Mouse (Mus musculus) spleen, adult 18-20 months (tissue): ENCODE results near the gene Mast4.

Experiments
- DNase-seq, 2 experiments: peaks; one replicate each; pipeline ENCODE4 v3.0.0; 2022; ENCODE audit warnings: mixed read lengths in 2 of 2

The Mast4 gene

DNA sequence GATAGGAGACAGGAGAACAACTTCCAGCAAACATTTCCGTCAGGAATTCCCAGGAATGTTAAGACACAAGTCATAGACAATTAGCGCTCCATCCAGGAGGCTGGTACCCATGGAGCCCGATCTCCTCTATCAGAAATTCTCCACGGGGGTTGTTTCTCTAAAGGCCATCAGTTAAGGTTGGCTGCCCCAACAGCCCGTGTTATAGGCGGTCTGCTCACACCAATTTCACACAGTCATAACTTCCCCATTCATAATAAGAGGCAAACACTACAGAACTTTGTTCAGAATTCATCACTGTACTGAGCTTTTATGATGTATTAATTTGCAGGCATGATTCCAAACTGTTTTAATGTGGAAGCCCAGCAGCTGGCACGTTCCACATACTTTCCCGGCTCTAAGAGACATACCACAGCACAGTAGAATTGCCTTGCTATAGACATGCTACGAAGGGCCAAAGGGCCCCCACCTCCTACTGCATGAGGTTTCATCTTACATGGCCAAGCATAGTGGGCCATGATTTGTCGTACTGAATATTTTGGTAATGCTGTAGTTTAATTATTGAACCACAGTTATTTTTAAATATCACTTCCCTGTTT lies 19.1 kb downstream of the Mast4 start:
- no peak for DNase-seq

DNA sequence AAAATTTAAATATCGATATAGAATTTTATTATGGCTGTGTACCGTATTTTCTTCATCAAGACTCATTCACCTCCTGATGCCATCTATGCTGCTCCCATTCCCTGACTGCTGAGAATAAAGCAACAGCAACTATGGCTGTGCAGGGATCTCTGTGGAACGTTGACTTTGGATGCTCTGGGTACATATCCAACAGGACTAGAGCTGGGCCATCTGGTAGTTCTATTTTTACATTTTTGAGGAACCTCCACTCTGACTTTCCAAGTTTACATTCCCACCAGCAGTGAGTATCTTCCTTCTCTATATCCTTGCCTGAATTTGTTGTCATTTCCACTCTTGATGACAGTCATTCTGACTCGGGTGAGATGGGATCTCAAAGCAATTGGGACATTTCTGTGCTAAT lies 26.0 kb downstream of the Mast4 start:
- no peak for DNase-seq

DNA sequence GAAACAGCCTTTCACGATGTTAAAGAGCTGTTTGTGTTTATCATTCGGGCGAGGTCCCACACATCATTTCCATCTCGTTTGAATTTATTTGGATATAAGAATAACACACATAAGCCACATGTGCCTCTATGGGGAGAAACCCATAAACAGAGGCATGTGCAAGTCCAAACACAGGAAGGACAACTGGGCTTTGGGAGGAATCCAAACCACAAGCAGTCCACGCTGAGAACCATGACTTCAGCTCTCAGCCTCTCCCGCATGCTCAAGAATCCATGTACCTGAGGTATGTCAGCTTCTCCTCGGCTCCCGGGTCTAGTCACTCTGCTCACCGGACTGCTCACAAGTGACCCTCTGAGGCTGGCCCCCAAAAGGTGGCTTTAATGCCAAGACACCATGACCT lies 30.5 kb downstream of the Mast4 start:
- no peak for DNase-seq

DNA sequence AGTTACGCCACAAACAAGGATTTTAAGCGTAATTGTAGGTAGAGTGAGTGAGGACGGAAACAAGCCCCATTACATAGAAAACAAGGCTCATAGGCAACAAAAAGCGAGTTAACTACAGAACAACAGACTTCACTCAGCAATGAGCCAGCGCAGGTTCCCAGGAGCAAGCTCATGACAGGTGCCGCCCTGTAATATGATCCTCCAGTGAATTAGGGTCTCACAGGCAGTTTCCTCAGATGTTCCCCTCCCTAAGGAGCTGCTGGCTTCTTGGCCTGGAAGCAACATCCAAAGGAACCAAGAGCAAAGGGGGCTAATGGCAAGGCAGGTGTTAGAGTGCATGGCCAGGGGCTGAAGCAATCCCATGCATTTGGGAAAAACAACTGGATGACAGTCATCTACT lies 31.8 kb downstream of the Mast4 start:
- no peak for DNase-seq

DNA sequence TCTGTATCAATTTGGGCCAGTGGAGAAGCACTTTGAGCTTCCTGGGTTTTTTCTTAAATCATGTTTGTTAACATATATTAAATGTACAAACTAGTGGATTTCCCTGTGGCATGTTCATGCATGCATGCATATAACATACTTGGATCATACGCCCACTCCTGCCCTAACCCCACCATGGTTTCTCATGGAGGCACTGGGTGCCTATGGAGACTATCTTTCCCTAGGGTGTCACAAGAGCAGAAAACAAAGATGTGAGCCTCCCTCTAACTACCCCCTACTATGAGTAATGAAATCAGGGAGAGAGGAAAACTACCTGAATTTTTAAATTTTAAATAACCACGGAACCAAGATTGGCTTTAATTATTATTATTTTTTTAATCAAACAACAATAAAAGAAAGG lies 32.2 kb downstream of the Mast4 start:
- DNase-seq: no peak

DNA sequence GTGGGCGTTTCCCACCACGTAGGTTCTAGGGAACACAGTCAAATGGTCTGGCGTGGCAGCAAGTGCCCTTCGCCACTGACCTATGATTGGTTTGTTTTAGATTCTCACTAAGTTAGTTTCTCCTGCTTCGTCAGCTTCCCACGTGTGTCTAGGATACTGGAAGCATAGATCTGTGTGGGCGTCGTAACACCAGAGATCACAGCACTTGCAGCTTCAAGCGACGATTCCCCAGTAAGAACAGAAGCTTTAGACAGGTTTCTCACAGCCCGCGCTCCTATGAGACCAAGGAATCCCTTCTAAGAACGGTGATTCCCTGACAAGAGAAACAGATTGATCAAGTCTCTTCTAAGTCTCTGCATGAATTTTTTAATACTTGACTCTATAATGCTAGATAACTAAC lies 39.9 kb downstream of the Mast4 start:
- DNase-seq: no peak

DNA sequence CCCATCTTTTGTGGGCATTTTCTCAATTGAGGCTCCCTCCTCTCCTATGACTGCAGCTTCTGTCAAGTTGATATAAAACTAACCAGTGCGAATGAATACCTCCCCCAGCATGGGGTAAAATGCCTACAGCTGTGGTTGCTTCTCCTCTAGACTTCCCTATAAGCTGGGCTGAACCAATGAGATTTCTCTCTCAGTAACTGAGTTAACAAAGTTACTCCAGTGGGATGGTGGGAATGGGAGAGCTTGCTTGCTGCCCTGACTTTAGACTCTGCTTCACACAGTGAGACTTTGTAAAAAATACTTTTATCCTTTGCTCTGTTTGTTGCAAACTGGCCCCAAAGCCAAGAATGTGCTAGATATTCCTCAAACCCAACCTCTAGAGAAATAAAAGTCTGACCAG lies 41.2 kb downstream of the Mast4 start:
- no peak for DNase-seq

DNA sequence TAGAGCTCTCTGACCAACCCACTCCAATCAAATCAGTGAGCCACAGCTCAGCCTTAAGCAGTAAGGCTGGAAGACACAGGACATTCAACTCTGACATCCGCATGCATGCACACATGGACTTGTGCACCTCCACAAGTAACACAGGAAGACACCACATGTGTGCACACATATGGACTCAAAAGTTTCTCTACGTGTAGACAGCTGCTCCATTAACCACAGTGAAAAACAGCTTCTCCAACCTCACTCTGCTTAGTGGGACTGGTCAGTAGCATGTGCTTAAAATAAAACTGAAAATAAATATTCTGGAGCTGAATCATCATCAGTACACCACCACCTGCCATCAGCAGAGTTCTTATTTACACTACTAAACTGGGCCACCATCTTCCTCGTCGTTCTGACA lies 43.2 kb downstream of the Mast4 start:
- no peak for DNase-seq

DNA sequence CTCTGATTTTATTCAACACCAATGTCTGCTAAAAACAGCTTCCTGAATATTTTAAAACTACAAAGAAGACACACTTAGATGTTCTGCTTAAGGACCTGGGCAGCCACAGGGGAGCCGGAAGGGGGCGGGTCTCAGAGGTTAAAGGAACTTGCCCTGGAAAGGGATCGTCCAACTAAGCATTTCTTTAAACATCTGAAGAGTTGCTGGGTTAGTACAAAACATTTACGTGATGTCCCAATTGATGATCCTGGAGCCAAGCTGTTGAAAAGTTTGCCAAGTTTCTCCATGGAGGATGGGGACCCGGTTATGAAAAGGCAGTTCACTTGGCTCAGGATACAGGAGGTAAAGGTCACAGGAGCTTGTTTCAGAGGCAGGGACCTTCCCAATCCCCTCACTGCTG lies 48.5 kb downstream of the Mast4 start:
- DNase-seq: no peak

DNA sequence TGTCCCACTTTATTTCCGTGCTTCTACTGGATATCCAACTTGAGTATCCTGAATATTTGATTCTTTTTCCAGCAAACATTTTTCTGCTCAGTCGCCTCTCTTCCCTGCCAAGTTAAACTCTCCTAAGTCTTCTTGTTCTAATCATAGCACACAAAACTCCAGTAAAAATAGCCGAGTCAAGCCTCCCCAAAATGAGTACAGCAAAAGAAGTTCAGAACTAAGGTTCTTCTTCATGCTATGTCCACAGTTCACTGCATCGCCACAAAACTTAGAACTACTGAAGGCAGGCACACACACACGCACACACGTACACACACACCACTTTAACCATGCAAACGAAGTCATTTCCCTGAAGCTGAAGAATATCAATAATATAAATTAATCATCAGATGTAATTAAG lies 49.3 kb downstream of the Mast4 start:
- no peak for DNase-seq

DNA sequence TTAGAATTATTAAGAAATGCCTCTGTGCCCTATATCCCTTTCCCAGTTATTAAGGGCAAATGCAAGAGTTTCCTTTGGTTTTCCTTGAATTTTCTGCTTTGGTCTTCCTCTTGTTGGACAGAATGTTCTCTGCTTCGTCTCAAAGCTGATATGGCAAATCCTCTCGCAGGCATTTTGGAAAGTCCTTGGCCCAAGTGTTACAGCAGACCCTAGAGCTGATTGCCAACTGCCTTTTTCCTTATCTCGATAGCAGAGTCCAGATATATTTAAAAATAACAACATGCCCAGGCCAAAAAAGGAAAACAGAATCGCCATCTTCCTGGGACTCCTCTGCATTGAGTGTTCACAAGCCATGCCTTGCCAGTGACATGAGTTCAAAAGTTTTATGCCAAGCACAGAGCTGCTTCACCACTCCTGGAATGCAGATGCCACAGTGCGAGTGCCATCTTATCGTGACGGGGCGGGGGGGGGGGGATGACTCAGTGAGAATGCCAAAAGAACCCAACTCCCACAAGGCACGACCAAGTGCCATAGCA lies 63.4 kb downstream of the Mast4 start:
- DNase-seq: no peak

DNA sequence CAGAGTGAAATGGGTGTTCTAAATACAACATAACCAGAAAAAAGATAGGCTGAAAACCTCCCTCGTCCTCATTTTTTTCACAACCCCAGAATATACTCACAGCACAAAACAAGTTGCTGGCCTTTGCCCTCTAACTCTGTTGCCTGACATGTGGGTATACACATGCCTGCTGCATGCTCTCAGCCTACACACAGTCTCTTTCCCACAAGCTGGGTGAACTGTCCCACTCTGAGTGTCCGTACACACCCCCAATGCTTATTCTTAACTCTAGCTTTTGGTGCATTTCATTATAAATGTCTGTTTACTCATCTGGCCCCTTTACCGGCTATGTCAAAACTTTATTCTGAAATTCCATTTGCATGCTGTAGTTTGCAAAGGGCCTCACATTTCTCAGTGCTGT lies 71.6 kb downstream of the Mast4 start:
- DNase-seq: no peak

DNA sequence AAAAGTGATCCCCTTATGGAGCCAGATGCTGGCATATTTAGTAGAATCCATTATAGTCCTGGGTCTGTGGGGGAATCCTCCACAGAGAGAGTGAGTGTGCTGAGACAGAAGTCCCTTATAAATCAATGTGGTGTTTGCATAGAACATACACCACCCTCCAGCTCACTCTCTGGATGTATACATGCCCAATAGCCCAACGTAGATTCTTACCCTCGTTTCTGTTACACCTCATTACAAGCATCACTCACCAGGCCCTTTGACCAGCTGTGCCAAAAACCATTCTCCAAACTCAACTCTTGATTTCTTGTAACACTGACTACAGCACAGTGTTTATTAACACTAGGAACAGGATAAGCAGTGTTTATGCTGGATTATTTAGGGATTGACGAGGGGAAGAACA lies 72.2 kb downstream of the Mast4 start:
- DNase-seq: no peak

DNA sequence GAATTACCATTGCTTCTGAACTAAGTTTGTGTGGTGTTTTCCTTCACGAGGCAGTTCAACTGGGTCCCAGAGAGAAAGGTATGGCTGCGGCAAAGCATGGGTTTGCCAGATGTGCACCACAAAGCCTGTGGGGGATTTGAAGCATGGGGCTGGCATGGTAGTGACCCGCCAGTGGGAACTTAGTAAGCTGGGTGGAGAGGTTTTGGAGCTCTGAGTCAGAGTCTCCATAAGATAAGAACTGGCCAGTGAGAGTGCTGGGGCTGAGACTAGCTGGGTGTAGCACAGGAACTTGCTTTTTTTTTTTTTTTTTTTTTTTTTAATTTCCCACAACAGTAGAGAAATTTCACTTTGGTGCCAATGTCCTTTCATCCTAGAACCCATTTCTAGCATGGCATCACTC lies 73.9 kb downstream of the Mast4 start:
- DNase-seq: no peak

DNA sequence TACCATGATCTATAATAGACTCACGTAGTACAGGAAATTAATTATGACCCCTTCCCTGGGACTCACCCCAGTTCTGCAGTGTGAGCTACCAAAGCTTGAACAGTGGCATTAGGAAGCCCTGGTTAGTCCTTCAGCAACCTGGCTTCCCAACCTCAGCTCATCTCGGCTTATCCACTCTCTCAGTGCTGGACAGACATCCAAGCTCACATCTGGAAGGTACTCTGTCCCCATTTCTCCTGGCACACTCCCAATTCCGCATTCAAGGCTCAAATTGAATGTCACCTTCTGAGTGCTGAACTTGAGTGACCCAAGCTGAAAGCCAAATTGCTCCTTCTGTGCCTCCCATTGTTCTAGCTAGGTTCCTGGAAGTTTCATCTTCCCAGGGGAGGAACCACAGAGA lies 76.2 kb downstream of the Mast4 start:
- no peak for DNase-seq

DNA sequence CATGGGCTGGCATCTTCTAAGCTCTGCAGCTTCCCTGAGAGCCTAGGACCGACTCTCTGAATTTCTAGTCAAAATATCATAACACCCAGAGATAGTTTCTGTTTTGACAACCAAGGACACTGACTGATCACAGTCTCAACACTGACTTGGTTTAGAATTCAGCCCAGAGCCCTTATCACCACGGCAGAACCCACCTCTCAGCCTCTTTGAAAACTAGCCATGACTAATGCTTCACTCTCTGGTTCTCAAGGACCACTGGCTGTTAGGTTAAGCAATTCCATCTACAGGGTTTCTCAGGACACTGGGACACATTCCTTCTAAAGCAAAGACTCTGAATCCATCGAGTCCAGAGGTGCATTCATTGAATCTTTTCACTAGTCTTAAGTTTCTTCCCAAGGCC lies 79.4 kb downstream of the Mast4 start:
- no peak for DNase-seq

DNA sequence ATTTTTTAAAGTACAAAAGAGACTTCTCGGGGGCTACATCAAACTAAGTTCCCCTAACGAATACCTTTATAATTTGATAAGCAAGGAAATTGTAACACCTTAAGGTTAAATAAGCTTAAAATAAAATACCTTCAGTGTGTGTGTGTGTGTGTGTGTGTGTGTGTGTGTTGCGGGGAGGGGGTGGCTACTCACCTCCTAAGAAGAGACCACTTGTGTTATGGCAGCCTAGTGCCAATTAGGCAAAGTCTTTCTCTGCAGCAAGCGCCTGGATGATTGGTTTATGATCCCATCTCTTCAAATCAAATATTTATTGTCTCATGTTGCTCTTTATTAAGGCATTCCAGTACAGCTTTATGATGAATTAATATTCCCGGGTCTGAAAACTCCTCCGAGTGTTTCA lies 81.2 kb downstream of the Mast4 start:
- no peak for DNase-seq

DNA sequence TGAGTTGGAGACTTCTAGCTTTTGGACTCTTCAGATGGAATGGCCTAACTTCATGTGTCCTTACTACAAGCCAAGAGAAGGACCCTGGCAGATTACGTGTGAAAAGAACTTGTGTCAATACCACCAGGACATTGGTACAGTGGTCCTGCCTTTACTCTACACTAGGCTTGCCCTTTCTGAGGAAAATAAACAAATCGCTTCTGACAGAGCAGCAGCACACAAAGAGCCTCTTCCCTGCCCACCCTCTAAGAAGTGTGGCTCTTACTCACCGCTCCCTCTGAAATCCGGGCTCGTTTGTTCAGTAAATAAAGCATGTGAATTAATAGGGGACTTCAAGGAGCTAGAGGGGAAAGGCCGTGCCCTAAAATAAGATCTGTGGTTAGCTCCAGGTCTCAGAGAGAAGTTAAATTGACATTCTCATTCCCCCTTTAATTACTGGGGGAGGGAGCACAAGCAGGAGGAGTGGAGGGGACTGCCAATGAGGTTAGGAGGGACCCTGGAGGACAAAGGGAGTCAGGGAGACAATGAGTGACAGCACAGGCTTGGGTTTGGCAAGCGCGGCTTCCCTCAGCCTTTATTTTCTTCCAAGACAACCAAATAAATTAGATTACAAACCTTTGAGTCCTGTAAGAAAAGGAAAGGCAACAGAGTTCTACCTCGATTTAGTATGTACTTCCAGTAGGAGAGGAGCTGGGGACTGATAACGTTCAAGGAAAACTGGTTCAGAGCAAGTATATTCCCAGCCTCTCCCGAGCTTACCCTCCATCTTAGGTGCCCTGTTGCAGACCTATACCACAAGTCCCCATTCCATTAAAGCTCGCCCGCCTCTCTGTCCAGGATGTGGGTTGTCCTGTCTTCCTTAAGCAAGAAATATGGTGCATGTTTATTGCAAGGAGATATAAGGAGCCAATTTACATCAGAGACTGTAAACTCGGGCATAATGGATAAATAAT lies 85.9 kb downstream of the Mast4 start:
- DNase-seq: no peak

DNA sequence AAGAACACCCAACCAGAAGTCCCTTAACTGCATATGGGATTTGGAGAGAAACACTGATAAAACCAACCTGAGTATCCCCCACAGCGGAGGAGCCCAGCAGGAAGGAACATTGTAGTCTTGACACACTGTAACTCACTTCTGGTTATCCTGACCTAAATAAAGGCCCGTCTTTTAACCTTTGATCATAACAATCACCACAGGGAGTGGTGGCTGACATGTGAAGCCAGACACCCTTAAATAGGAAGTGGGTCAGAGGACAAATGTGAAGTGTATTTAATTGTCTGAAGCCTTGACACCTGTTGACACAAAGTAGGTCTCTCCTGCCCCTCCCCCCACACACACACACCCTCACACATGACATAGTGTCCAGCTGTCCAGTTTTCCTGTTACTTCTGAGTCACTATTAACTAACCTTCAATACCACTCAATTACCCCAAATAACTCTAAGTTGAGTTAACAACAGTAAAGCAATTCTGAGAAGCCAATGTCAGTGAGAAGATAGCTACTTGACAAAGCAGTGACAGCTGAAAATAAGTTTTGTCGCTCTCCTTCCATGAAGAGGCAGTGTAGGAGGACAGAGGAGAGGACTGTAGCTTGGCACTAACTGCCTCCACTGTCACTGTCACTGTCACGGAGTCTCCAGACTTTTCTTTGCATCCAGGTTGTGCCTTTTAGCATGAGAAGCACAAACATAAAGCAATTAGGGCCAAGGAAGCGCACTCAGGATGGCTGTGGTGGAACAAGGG lies 87.2 kb downstream of the Mast4 start:
- DNase-seq: no peak

DNA sequence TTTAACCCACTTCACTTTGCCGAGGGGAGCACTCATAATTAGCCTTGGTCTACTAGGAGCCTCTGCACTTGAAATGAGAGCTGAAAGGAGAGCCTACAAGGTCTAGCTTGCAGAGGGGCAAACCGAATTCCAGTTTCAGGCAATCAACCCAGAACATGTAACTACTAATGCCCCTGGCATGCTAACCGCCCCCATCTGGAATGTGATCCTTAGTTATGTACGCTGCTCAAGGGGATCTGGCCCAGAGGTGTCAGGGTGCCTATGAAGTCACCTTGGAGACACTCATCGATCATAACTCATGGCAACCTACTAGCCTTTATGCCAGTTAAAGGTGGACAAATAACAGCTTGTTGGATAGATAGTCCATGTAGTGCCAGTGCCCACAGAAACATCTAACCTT lies 88.9 kb downstream of the Mast4 start:
- no peak for DNase-seq

DNA sequence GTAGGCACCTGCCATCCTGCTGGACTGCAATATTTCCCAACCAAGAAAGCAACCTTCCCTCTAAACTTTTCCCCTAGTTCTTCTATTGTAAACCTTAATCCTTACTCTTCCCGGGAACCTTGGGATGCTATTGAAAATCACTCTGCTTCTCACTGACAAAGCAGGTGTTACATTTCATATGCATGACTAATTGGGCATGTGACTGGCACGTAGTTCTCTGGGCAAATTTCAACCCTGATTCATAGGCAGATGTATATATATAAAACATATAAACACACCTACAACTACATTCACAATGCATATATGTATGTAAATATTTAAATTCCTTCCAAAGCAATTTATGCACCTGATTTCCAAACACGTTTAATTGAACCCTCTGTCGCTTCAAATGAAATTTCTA lies 90.2 kb downstream of the Mast4 start:
- DNase-seq: no peak

DNA sequence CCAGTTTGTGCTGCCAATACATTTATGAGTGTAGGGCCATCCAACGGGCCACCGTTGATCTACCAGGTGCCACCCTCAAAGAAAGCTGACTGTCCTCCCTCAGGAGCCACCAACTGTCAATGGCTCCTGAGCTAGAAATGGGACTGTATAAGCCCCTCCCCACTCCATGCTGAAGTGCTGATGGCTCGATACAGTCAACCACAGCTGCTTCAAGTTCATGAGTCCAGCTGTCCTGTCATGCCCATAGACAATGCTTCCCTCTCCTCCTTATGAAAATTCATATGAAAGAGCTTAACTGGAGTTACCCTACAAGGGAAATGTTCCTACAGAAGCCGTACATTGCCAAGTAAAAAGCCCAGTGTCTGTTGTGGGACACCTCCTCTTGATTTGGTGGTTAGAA lies 93.2 kb downstream of the Mast4 start:
- DNase-seq: no peak

DNA sequence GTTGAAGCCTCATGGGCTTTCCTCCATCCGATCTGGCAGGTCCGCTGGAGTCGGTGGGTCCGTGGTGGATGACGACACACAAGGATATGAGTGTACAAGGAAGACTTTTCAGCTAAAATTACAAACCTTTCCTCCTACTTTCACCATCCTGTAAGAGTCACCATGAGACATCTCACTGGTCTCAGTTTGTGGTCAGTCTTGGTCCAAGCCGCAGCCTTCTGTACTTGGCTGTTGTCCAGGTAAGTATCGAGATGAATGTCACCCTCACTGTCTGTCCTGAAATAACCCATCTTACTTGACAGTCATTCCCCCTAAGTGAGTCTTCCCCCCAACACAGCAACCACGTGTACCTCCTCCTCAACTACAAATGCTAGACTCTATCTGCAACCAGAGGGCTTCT lies 94.6 kb downstream of the Mast4 start:
- DNase-seq: no peak
